Mouse (Mus musculus) adrenal gland, adult 10 weeks (tissue): ENCODE results near the gene Actr2. TPM values are rescaled to one million over a fixed set of nuclear protein-coding genes. Genes with fewer than 3 reads are reported as not detected.

Experiments
- polyA plus RNA-seq: library from polyadenylated mRNA; stranded (reverse); fragments of 350-450 nt; fragmentation: Illumina TruSeq; extraction: RNeasy Lipid Tissue Mini Kit (QIAGEN cat#74804); gene quantifications from one replicate; pipeline ENCODE4 v1.2.3, GENCODE M21; 2014; ENCODE audit warnings: low read depth, low replicate concordance

Actr2 gene
- polyA plus RNA-seq, result 375 TPM

DNA sequence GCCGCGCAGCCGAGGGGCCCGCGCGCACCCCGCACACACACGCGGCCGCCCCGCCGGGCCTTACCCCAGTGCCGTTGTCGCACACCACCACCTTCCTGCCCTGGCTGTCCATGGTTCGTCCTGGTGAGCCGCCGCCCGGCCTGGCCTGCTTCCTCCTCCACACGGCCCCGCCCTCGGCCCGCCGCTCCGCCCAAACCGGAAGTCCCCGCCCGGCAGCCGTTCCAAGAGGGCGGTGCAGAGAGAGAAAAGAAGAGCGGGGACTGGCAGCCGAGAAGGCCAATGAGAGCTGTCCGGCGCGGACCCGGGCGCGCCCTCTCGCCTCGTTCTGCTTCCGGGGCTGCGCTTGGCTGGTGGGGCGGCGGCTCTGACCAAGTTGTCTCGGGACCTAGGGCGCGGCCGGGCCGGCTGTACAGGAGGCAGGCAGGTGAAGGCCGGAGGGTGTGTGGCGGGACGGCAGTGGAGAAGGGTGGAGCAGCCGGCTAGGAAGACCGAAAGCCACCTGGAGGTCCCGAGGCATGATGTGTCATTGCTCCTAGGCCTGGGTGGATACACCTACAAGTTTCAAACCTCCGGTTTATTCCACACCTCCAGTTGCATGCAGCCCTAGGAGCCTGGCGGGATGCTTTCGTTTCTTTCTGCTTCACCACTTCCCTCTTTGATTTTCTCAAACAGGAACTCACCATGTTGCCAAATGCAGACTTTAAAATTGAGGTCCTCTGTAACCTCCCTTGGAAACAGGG, at the start of gene Actr2:
Actr2 (minus strand) TSS at position 173 of the 740 bp plus-strand sequence.

Other genes with a start within 250 kb of the Actr2 start
- 35.0 TPM for gene Spred2, start 188.5 kb downstream of the Actr2 start, polyA plus RNA-seq
- 629 TPM for gene Rab1a, start 88.5 kb upstream of the Actr2 start, polyA plus RNA-seq
- gene Cep68, start 136.5 kb upstream of the Actr2 start, polyA plus RNA-seq, result 27.9 TPM
- gene Slc1a4, start 219.8 kb upstream of the Actr2 start, polyA plus RNA-seq, result 9.8 TPM